Mouse (Mus musculus) heart, postnatal 14 days (tissue): ENCODE results near the gene Ttc23. TPM values are rescaled to one million over a fixed set of nuclear protein-coding genes. Genes with fewer than 3 reads are reported as not detected.
A peak's percentile ranks its signal among the peaks of the same experiment; 100 is the strongest.

Source experiments
- DNase-seq, 2 experiments: peaks; one replicate each; pipeline ENCODE4 v3.0.0; 2021 to 2022
- intact Hi-C: fragments of 180-260 bp; cut with DNase I; formaldehyde crosslinking; loops from one replicate; pipeline ENCODE4 v1.15.1; 2025
- long read RNA-seq, 2 experiments: library from polyadenylated mRNA; stranded (forward); transcript quantifications; one replicate each; pipeline ENCODE4 v2.0.0; 2021
- total RNA-seq, 2 experiments: library from RNA; stranded (reverse); gene quantifications; 2 replicates each; pipeline ENCODE4 v1.2.3; 2021

Ttc23 gene
- total RNA-seq: 10 to 100 TPM; 21.9 to 22.0 TPM
- long read RNA-seq, experiment 1, transcript Ttc23-203 (11 exons, 2,216 nt): major isoform, 7 of 24 reads
- long read RNA-seq, experiment 1, partial matches to known transcripts: 2 of 24 reads
- long read RNA-seq, experiment 1, other reads (novel, unspliced or antisense): 12 of 24 reads
- long read RNA-seq, experiment 2, transcript Ttc23-203 (11 exons, 2,216 nt): major isoform, 6 of 14 reads
- long read RNA-seq, experiment 2, partial matches to known transcripts: 0 of 14 reads
- long read RNA-seq, experiment 2, other reads (novel, unspliced or antisense): 6 of 14 reads

DNA sequence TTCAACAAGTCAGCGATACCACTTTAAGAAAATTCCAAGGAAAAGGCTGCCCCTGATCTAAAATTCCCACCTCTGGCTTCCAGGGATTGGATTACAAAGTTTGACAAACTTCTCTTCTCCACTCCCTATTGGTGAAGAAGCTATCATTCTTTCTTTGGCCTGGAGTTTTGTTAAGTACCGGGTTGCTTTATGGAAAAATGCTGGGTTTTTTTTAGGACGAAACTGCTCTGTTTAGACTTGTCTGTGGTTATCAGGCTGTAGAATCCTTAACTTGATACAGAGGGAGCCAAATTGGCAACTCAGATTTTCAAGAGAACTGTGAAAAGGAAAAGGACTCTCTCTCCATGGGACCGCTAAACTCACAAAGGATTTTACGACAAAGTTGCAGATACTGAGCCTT, at the start of gene Ttc23:
Gene Ttc23 (plus strand): TSS at position 134 of the 400 bp plus-strand sequence.
- peak in 1 of 2 experiments; percentile 18 for DNase-seq

DNA sequence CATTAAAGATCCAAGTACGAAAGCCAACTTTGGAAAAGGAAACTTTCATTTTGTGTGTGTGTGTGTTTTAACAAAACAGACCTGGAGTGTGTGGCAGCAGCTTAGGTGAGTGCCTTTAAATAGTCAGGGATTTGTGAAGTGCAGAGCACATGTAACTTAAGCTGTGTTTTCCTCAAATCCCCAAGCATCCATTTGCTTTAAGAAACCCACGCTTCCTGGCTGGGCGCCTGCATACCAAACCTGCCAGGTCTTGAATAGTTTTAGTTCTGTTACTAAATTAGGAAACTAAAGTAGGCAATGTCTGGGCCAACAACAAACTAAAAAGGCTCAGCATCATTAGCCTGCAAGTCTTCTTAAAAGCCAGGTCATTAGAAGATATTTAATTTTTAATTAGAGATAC, 49.2 kb upstream of the Ttc23 start:
- DNase-seq: peak; percentile 27 to 62
- intact Hi-C loops: no loop called here

More for the DNA sequence above, at the start of gene Ttc23:
- intact Hi-C loops: no loop called here

DNA sequence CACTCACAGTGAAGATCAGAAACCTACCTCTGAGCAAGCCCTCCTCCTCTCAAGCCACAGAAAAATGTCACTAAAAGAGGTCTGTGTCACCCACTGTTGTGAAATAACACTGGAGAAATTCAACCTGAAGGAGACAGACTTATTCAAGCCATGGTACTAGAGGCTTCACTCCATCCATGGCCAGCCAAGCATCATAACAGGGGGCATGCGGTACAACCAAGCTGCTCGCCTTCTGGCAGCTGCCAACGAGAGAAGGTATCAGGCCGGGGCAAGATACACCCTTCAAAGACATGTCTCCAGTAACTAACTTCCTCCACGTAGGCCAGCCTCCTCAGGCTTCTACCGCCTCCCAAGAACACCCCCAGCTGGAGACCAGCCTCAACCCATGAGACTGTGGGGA, 42.1 kb upstream of the Ttc23 start:
- DNase-seq: no peak
- intact Hi-C loops: no loop called here

DNA sequence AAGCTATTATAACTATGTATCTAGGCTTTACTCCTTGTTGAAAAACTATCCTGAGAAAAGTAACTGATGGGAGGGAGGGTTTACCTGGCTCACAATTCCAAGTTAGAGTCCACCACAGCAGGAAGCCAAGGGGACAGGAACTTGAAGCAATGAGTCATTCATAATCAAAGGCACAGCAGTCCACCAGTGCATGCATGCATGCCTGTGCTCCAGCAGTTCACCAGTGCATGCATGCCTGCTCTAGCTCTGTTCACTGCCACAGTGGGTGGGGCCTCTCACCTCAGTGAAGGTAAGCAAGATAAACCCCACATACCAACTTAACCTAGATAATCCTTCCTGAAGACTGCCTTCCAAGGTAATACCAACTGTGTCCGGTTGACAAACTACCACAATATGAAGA, 41.0 kb upstream of the Ttc23 start:
- DNase-seq: no peak

DNA sequence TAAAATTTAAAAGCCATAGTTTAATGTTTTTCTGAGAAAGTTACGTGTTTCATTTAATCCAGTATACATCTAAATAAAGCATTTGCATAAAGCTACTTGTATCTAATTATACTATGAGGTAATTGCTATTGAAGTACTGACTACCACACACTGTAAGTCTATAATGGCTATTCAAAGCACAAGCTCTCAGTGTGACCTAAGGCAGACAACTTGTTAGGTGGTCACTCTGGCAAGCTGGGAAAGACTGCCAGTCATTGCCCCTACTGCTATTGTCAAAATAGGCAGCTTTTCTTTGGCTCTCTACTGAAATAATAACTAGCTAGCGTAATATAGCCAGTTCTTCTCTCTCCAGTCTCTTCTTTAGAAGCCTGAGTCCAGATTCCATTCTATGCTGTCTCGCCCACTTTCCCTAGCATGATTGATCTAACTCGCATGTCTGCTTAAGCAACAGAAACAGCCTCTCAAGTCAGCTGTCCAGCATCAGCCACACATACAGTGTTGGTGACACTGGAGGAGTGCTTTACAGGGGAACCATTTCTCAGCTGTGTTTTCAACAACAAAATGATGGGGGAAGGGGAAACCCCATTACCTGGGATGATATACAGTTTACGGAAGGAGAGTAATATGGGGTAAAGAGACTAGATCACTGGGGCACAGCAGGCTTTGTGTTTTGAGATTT, 39.4 kb upstream of the Ttc23 start:
- no peak for DNase-seq
- intact Hi-C loops: no loop called here

More for the DNA sequence above, 41.0 kb upstream of the Ttc23 start:
- intact Hi-C loops: no loop called here

DNA sequence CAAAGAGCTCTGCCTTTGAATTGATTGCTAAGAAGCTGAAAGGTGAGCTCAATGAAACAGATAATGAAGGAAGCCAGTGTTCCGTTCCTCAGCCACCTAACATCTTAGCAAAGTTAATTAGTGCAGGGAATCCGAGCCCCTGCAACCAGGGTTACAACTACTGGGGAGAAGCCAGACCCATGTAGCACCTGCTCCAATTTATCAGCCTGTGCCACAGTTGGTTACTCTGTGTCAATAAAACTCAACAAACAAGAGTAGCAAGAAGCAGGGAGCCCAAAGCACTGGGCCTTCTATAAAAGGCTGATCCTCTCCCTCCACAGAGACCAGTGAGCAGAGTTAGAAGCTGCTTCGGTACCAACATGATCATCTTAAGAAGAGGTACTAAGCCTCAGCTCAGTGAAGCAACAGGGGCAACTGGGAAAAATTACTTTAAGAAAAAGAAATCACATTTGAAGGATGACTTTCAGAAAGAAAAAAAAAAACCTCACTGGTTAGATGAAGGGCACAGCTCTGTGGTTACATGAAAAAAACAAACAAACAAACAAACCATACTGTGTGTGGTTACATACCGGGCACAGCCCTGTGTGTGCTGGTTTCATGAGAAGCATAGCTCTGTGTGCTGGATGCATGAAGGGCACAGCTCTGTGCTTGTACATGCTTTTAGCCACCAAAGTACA, 38.7 kb upstream of the Ttc23 start:
- intact Hi-C loops: no loop called here
- DNase-seq: no peak

DNA sequence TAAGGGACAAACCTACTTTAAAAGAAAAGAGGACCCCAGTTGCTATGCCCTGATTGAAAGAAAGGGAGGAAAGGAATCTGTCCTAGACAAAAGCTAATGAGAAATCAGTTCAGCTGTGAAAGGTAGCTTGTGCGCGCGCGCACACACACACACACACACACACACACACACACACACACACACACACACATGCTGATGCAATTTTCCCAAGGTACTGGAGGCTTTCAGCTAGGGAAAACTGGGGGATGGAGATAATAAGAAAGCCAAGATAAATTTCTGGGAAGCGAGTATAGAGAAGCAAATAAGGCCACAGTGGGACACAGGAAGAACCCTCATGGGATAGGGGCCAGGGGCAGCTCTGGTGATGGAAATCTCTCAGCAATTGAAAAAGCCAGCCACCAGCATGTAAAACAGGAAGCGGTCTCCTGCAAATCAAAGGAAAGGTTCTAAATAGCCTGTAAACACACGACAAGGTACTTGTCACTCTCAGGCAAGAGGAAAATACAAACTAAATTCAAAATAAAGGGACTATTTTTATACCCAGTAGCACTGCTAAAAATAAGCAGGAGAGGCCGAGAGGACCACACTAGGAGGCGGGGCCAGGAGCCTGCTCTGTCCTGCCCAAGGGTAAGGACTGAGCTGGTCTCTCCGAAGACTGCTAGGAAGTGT, 33.3 kb upstream of the Ttc23 start:
- intact Hi-C loops: no loop called here
- DNase-seq: peak; percentile 47 to 49

DNA sequence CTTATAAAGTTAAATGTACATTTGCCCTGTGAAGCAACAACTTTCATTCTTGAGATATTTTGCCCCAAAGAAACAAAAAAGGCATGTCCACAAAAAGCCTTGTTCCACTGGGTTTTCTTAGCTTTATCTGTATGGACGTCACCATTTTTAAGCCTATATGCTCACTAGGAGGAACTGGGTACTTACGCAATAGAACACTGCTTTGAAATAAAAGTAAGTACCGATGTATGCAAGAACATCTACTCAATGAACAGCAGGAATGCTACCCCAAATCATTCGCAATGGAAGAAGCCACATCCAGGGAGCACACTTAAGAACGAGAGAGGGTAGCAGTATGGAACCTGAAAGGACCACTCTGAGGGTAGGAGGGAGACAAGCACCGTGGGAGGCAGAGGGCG, 32.7 kb upstream of the Ttc23 start:
- no peak for DNase-seq
- intact Hi-C loops: no loop called here

DNA sequence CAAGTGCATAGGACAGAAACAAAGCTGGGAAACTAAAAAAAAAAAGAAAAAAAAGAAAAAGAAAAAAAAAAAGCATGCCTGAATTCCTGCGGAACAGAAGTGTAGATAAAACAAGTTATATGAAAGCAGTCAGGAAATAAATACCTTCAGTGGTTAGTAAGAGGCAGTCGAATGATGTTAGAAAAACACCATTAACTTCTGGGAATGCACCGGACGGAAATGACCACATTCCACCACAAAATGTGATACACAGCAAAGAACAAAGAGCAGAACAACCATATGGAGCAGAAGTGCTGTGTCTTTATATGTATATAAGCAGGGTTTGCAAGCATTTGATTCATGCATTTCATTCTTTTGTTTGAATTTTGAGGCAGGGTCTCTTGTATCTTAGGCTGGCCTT, 30.3 kb upstream of the Ttc23 start:
- no peak for DNase-seq
- intact Hi-C loops: no loop called here

DNA sequence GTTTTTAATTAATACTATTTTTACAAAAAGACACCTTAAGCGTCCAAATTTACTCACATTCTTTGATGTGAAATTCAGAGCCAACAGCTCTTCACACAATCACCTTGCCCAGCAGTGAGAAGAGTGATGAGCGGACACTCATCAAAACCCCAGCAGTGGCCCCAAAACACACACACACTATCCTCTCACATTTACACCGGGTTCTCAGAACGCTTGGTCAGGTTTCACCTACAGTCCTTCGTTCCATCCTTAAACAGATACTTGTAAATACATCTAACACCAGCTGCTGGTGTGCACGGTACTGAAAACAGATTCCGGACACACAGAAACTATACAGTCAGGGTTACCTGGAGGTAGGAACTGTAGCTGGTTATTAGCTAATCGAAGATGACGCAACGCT, 29.6 kb upstream of the Ttc23 start:
- intact Hi-C loops: no loop called here
- no peak for DNase-seq

DNA sequence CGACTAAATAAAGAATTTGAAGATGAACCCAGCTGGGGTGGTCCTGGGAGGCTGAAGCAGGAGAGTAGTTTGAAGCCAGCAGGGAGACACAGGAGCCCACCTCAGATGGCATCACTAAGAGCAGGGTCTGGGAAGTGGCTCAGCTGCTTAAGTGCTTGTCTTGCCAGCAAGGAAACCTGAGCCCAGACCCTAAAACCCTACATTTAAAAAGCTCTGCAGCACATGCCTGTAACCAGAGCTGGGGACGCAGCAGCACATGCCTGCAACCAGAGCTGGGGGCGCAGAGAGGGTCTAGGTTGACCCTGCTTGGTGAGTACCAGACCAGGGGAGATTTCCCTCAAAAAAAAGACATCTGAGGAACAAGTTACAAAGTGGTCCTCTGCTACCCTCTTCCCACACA, 28.9 kb upstream of the Ttc23 start:
- DNase-seq: no peak
- intact Hi-C loops: no loop called here

DNA sequence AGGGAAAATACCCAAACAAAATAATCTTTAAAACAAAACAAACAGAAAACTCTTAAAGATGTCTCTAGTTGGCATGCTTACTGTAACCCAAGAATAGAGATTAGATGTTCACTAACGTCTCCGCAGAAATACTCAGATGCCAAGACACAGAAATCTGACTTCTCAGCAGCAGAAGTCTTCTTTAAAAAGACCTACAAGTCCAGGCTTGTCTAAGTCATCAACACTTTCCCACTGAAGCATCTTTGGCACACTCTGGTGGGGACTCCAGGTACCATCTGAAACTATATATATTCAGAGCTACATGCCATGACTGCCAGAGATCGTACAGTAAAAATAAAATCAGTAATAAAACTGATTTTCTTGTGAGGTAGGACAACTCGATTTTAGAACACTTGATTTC, 27.4 kb upstream of the Ttc23 start:
- intact Hi-C loops: loop anchor here (5.0 kb wide), 2 partner anchors 58 to 158 kb away; no protein-coding TSS in a partner anchor
- no peak for DNase-seq

DNA sequence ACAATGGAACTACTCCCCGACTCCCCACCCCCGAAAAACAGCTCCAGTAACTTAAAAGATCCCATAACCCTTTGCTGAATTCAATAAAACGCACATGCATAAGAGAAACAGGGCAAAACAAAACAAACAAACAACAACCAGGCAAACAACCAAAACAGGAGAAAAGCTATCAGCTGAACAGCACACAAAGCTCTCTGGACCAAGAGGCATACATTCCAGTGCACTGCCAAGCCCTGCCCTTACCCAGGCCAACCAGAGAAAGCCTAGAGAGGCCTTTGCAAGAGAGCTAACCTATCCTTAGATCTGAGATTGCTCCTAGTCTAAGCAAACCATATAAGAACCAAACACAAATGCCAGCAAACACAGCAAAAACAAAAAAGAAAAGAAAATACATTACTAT, 25.1 kb upstream of the Ttc23 start:
- no peak for DNase-seq
- intact Hi-C loops: loop anchor here (5.0 kb wide), 2 partner anchors 60 to 160 kb away; no protein-coding TSS in a partner anchor

DNA sequence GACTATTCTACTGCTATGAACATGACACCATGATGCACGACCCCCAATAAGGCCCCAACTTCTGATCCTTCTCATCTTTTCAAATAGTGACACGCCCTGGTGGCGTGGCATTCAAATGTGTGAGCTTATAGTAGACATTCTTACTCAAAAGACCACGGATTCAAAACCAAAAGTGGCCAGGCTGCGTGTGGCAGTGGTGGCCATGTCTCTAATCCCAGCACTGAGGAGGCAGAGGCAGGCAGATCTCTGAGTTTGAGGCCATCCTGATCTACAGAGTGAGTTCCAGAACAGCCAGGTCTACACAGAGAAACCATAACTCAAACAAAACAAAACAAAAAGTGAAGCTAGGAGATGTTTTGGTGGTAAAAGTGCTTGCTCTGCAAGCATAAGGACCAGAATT, 20.5 kb upstream of the Ttc23 start:
- intact Hi-C loops: loop anchor here (5.0 kb wide), 1 partner anchor 254 kb away; the partner anchor contains the start of gene Mef2a

DNA sequence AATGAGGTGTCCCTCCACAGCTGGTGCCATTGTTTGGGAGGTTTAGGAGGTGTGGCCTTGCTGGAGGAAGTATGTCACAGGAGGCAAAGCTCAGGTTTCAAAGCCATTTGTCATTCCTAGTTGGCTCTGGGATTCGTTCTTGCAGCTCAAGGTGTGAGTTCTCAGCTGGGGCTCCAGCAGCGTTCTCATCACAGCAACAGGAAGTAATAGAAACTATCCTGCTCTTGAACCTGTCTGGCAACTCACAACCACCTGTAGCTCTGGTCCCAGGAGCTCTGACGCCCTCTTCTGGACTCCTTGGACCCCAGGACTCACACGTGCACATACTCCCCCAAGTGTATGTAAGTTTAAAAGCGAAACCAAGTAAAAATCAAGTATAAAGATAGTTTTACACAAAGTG, 17.5 kb upstream of the Ttc23 start:
- DNase-seq: no peak

More for the DNA sequence above, 20.5 kb upstream of the Ttc23 start:
- no peak for DNase-seq

DNA sequence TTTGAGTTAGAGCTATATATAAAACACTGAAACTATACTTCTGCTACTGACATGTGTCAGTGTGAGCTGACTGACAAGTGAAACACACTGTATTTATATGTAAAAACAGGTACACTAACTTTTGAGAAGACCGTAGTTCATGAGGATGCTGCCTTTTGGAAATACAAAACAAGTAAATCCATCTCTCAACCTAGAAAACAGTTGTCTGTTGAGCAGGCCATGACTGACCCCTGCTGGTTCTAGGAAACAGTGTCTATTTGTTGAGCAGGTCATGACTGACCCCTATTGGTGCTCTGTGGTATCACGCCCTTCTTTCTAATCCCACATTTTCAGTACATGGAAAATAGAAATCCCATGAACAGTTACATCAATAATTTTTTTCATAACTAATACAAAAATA, 16.4 kb upstream of the Ttc23 start:
- intact Hi-C loops: loop anchor here (1.0 to 5.0 kb wide), 4 partner anchors 388 to 924 kb away; no protein-coding TSS in a partner anchor
- DNase-seq: peak; percentile 77 to 84

More for the DNA sequence above, 17.5 kb upstream of the Ttc23 start:
- intact Hi-C loops: loop anchor here (2.0 to 5.0 kb wide), 4 partner anchors 257 to 922 kb away; partner anchors contain the start of gene Mef2a

DNA sequence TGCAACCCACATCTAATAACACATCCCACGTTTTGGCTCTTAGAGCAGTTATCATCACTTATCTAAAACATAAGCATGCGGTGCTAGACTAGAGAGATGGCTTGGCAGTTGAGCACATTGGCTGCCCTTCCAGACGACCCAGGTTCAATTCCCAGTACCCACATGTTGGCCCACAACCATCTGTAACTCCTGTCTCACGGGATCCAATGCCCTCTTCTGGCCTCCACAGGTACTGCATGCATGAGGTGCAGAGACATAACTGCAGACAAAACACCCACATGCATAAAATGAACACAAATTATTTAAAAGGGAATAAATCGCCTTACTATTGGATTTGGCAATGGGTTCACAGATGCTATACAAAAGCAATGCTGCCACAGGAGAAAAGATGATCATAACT, 14.8 kb upstream of the Ttc23 start:
- intact Hi-C loops: loop anchor here (5.0 kb wide), 1 partner anchor 925 kb away; no protein-coding TSS in a partner anchor
- no peak for DNase-seq

DNA sequence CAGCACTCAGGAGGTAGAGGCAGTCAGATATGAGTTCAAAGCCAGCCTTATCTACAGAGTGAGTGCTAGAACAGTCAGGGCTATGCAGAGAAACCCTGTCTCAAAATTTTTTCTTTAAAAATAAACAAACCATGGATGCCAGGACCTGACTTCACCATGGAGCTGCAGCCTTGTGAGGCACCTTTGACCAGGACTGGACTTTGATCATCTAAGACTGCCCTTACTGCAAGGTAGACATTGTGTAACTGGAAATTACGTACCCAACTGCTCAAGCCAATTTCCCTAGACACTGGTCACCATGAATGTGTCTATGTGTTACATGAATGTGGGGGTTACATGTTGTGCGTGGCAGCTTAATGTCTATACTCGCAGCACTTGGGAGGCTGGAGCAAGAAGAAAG, 13.0 kb upstream of the Ttc23 start:
- DNase-seq: no peak
- intact Hi-C loops: loop anchor here (5.0 kb wide), 1 partner anchor 927 kb away; no protein-coding TSS in a partner anchor

DNA sequence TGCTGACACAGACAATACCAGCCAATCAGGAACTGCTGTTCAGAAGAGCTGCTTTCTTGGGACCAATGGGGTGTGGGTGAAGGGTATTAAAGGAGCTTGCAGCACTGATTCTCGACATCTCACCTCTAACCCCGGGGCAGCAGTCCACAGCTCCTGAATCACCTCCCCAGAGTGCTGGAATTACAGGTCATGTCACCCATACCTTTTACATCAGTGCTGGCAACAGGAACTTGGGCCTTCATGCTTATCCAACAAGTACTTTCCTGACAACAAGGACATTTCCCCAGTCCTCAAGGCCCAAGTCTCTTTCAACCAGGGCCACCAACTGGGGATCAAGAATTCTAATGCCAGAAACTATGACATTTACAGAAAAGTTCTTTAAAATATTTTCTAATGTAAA, 11.0 kb upstream of the Ttc23 start:
- DNase-seq: no peak
- intact Hi-C loops: no loop called here

DNA sequence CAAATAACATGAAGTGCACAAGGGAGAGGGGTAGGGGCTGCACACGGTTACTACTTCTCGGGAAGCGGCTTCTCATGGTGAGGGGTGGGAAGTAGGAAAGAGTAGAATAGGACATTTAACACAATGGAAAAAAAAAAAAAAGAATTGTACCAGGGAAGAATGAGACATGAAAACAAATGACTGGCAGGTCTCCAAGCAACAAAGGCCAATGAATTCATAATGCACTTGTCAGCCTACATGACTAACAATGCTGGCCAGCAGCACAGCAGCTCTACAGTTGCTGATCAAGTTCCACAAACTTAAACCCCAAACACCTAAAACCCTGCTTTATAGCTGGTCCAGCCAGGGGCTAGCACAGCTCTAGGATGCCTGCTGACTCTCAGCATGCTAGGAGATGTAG, 8.2 kb upstream of the Ttc23 start:
- DNase-seq: no peak
- intact Hi-C loops: no loop called here

DNA sequence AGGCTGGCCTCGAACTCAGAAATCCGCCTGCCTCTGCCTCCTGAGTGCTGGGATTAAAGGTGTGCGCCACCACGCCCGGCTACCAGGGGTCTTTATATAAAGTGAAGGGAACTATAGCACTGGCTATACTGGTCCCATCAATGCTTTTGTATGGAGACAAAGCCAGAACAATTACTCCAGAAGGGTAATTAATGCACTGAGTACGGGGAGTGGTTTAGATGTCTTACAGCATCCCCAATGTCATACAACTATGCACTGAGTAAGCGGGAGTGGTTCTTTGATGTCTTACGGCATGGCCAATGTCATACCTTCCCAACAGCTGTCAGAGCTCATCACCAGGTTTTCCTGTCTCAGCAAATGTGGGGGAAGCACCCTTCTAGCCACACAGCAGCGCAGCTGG, 4.3 kb upstream of the Ttc23 start:
- DNase-seq: no peak

More for the DNA sequence above, 4.3 kb upstream of the Ttc23 start:
- intact Hi-C loops: no loop called here
